Mouse (Mus musculus): ENCODE data around the gene Zbtb4.

- TF ChIP-seq CTCF (IDR thresholded peaks at IDR 0.05; ENCODE audit: low read depth) (peak; percentile 65), EP300 (IDR thresholded peaks at IDR 0.05; ENCODE audit: low read depth) (no peak)
Observed at GRCm38 (mm10) chr11:69803786-69804651, 38.3 kb downstream of the Zbtb4 start.

Measured in heart, postnatal 0 days (tissue).